Mouse (Mus musculus): ENCODE measurements around the gene Nipa2.
"Not testable (repeated sequence)": the region's sequence is repeated elsewhere in the genome, so short reads cannot be mapped to it uniquely, and the experiment has no call there.

Gene Nipa2

DNA sequence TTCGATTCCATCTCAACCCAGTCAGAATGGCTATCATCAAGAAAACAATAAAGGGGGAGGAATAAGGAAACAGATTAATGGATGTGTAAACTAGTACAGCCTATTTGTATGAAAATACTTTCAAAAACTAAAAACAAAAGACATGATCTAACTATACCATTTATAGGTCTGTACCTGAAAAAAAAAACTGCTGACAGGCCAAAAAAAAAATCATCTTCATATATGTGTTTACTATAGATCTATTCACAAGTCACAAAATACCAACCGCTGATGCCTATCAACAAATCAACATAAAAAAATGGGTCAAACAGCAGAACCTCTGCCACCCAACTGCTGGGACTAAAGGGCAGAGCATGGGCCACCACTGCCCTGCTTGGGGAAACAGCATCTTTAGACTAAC lies 6.2 kb downstream of the Nipa2 start:
- DNase-seq (ENCODE audit: inconsistent age in 2 of 2, low spot score in 1 of 2) = no peak

DNA sequence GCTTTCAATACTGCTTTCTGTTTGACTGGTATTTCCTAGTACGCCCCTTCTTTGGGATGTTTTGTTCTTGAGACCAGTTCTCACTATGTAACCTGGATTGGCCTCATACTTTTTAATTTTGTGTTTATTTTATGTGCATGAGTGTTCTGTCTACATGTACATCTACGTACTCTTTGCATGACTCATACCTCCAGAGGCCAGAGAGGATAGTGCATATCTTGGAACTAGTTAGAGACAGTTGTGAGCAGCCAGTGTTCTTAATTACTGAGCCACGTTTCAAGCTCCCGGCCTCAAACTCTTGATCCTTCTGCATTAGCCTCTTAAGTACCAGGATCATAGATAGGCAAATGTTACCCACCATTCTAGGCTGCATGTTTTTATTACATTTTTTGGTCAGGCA lies 23.9 kb downstream of the Nipa2 start:
- DNase-seq (ENCODE audit: inconsistent age in 2 of 2, low spot score in 1 of 2) = no peak

DNA sequence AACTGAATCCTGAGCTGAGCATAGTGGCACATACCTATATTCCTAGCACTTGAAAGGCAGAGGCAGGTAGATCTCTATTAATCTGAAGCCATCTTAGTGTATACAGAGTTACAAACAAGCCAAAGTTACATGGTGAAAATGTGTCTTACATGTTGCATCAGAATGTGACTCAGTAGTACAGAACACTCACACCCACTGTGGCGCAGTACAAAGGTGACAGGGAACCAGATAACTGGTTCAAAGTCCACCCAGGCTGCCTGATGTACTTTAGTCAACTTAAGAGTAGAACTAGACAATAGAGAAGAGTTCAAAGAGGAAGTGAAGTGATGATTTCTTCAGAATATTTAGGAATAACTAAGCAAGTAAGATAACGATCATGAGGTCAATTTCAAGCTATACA lies 27.3 kb downstream of the Nipa2 start:
- DNase-seq (ENCODE audit: inconsistent age in 2 of 2, low spot score in 1 of 2) = no peak

DNA sequence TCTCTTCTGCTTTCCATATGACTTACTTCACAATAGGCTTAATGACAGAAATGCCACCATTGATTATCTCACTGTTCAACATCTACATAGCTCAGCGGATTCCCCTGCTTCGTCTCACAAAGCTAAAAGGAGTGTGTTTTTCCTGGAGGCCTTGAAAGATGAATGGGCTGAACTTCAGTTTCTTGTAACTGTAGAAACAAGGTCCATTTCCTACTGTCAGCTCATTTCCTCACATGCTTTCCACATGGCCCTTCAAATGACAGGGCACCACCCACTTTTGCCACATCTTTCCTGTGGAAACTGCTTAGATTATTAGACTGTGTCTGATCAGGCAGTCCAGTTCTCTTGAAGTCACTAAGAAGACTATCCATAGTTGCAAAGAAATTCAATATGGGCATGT lies 33.6 kb downstream of the Nipa2 start:
- DNase-seq (ENCODE audit: inconsistent age in 2 of 2, low spot score in 1 of 2) = no peak

DNA sequence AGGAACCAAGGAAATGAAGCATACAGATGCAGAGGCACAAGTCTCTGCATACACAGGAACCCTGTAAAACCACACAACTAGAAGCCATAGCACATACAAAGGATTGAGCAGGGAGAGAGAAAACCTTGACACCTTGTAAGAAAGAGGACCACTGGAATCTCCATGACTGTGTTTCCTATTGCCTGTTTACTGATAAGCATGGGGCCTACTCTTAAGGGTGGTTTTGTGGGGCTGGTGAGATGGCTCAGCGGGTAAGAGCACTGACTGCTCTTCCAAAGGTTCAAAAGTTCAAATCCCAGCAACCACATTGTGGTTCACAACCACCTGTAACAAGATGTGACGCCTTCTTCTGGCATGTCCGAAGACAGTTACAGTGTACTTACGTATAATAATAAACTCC lies 35.0 kb downstream of the Nipa2 start:
- no peak for DNase-seq (ENCODE audit: inconsistent age in 2 of 2, low spot score in 1 of 2)

DNA sequence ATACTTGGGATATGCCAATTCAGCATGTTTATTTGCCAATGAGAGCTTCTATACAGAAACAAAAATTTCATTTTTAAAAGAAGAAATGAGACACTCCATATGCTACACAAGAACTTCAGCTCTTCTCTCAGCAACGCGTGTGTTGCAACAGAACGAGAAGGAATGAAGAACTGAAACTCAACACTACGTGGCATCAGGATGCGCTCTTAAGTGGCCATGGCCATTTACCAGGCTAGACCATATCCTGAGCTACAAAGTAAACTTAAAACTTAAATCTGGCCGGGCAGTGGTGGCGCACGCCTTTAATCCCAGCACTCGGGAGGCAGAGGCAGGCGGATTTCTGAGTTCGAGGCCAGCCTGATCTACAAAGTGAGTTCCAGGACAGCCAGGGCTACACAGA lies 43.9 kb downstream of the Nipa2 start:
- not testable (repeated sequence) for DNase-seq (ENCODE audit: inconsistent age in 2 of 2, low spot score in 1 of 2)

DNA sequence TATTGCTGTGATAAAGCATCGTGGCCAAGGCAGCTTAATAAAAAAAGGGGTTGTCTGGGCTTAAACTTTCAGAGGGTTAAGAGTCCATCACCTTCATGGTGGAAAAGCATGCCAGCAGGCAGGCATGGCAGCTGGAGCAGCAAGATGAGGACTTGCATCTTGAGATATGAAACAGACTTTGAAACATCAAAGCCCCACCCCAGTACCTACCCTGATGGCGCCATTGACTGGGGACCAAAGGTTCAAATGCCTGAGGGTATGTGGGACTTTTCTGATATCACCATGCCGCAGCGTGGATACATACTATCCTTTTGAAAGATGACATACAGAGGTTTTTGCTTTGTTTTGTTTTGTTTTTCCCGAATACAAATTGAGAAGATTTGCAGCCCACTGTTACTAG lies 50.2 kb downstream of the Nipa2 start:
- DNase-seq (ENCODE audit: inconsistent age in 2 of 2, low spot score in 1 of 2) = no peak

DNA sequence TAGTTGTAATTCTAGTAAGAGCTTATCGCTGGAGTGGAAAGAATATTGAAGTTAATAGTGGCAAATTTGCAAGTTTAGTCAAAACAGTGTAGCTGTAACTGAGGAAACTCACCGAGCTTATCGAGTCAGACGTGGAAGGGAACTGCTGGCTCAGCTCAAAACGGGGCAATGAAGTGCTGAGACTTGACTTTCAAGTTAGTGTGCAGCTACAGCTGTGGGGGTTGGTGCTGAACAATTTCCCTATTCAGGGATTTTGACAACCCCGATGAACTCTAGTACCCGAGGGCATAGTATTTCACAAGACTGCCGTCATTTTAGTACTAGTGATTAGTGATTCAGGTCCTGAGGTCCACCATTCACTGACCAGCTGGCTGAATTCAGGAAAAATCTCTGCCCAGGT lies 50.9 kb downstream of the Nipa2 start:
- DNase-seq (ENCODE audit: inconsistent age in 2 of 2, low spot score in 1 of 2) = peak; percentile 18 to 31

DNA sequence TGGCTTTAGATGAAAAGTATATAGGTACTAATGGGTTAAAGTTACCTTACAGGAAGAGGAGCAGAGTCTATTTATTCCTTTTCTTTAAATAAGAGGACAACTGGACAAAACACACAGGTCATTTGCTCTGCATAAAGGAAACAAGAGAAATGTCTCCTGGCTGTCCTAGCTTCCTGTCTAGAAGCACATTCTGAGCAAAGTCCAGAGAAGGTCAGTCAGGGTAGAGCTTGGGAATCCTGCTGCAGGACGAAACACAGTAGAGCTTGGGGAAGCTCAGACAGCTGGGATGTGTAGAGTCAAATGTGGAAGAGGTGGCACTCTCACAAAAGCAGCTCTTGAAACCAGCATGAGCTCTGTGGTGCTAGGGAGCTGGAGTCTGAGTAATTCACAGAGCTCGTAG lies 51.9 kb downstream of the Nipa2 start:
- no peak for DNase-seq (ENCODE audit: inconsistent age in 2 of 2, low spot score in 1 of 2)

DNA sequence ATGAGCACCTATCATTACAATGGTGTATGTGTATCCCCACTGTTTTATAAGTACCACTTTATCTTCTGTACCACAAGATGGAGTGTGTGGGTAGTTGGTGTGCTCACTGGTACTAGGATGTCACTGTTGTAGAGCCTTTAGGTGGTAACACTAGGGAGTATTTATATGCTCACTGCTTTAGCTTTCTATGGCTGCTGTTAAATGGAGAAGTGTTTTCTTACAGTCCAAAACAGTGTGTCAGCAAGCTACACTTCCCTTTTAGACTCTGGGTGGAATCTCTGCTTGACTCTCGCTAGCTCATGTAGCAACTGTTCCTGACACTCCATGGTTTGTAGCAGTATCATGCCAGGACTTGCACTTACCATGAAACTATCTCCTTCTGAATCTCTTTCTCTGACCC lies 52.8 kb downstream of the Nipa2 start:
- no peak for DNase-seq (ENCODE audit: inconsistent age in 2 of 2, low spot score in 1 of 2)

DNA sequence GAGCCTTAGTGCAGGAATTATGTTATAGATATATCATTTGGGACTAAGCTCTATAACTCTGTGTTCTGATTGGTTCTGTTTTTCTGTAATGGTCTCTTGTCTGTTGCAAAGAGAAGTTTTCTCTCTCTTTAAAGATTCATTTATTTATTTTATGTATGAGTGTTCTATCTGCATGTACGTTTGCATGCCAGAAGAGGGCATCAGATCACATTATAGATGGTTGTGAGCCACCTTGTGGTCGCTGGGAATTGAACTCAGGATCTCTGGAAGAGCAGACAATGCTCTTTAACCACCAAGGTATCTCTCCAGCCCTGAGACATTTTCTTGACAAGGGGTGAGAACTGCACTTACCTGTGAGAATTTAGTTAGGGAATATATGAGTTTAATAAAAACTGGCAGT lies 56.8 kb downstream of the Nipa2 start:
- no peak for DNase-seq (ENCODE audit: inconsistent age in 2 of 2, low spot score in 1 of 2)

DNA sequence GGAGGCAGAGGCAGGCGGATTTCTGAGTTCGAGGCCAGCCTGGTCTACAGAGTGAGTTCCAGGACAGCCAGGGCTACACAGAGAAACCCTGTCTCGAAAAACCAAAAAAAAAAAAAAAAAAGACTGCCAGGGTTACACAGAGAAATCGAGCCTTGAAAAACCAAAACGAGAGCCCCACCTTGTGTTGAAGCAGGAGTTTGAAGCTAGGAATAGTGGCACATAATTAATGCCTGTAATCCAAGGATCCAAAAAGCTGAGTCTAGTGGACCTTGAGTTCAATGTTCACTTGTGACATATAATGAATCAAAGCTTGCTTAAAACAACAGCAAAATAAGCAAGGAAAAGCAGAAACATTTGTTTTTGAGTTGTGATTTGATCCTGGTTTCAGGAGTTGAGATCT lies 58.5 kb downstream of the Nipa2 start:
- peak in 1 of 2 experiments; percentile 64 for DNase-seq (ENCODE audit: inconsistent age in 2 of 2, low spot score in 1 of 2)

DNA sequence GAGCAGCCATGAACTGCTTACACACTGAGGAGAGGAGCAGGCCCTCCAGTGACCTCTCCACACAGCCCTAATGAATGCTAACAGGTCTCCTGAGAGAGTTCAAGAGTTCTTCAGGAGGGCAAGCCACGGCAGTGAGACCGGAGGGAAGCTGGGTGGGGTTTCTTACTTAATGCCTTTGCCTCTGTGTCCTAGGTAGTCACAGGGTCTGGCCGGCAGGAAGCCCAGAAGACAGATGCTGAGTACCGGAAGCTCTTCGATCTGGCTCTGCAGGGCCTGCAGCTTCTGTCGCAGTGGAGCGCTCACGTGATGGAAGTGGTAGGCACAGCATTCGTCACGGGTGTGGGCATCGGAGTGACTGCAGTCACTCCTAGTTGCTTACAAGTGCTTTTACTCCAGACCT lies 70.5 kb downstream of the Nipa2 start:
- DNase-seq (ENCODE audit: inconsistent age in 2 of 2, low spot score in 1 of 2) = no peak

DNA sequence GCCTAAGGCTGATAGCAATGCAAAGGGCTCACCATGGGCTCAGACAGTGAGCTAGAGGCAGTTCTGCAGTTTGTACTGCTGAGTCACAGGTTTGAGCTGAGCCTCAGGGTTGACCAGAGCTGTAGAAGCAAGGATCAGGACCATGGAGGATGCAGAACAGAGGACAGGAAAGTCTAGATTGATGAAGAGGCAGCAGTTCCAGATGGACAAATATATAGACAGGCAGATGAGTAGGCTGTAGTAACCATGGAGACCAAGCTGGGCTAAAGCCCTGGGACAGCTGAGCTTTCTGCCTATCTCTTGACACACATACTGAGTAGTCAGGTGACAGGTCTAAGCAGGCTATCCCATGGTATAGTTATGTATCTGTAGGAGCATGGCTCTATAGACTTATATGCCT lies 71.5 kb downstream of the Nipa2 start:
- DNase-seq (ENCODE audit: inconsistent age in 2 of 2, low spot score in 1 of 2) = no peak

DNA sequence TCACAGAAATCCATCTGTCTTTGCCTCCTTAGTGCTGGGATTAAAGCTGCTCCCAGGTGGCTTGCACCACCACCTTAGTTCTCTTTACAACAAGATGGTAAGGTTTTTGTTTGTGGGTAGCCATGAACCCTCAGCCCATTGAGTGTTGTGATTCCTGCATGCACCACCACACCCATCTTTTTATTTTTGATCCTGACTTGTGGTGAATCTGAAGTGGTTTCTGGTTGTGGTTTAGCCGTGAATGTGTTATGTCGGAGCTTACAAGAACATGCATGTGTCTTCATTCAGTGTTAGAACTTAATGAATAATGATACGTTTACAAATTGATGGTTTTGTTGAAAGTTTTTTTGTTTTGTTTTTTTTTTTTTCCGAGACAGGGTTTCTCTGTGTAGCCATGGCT lies 72.3 kb downstream of the Nipa2 start:
- no peak for DNase-seq (ENCODE audit: inconsistent age in 2 of 2, low spot score in 1 of 2)

DNA sequence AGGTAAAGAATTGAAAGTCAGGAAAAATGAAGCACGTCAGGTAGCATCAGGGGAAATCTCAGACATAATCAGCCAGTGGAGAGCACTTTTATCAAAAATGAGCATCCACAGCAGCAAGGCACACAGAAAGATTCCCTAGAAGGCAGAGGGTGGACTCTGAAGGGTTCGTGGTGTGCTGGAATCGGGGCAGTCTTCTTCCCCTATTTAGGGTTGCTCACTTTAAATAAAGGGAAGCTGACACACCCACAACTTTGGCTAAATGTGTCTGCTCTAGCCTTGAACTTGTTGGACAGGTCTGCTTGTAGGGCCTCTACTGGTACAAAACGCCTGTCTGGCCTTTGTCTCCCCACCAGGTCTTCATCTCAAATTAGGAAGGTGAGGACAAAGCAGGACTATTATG lies 73.7 kb downstream of the Nipa2 start:
- no peak for DNase-seq (ENCODE audit: inconsistent age in 2 of 2, low spot score in 1 of 2)
